Mouse (Mus musculus) forebrain, embryonic 13.5 days (tissue): ENCODE measurements at regions not wholly inside any gene's neighbourhood (a gene's known extent, or its start where the extent isn't known, plus 50 kb on each side); places are given as distances from the start of the nearest gene placed in this dataset.
"Not testable (repeated sequence)": the region's sequence is repeated elsewhere in the genome, so short reads cannot be mapped to it uniquely, and the experiment has no call there.

ENCODE experiments used
- ATAC-seq: fragments of 200-750 bp; cut with Nextera tagmentation; 2 replicates; pipeline ENCODE4 v1.8.0; 2017
- H3K27ac ChIP-seq: fragments of 300-500 bp; sonication (generic); 2 replicates; pipeline ENCODE4 v1.5.1; 2015; ENCODE audit warnings: inconsistent platforms, mild to moderate bottlenecking, moderate library complexity
- H3K27me3 ChIP-seq: fragments of 300-500 bp; sonication (generic); 2 replicates; pipeline ENCODE4 v1.6.1; 2015; ENCODE audit warnings: mild to moderate bottlenecking, inconsistent platforms
- H3K36me3 ChIP-seq: fragments of 300-500 bp; sonication (generic); 2 replicates; pipeline ENCODE4 v1.6.1; 2015; ENCODE audit warnings: mild to moderate bottlenecking, inconsistent platforms; ENCODE audit not compliant: poor library complexity, severe bottlenecking
- H3K4me1 ChIP-seq: fragments of 300-500 bp; sonication (generic); 2 replicates; pipeline ENCODE4 v1.6.1; 2015; ENCODE audit warnings: inconsistent platforms
- H3K4me2 ChIP-seq: fragments of 300-500 bp; sonication (generic); 2 replicates; pipeline ENCODE4 v1.6.1; 2015; ENCODE audit warnings: inconsistent platforms, mild to moderate bottlenecking, moderate library complexity
- H3K4me3 ChIP-seq: fragments of 300-500 bp; sonication (generic); 2 replicates; pipeline ENCODE4 v1.5.1; 2015; ENCODE audit warnings: mild to moderate bottlenecking, inconsistent platforms
- H3K9ac ChIP-seq: fragments of 300-500 bp; sonication (generic); 2 replicates; pipeline ENCODE4 v1.6.1; 2015; ENCODE audit warnings: mild to moderate bottlenecking, inconsistent platforms
- H3K9me3 ChIP-seq: fragments of 300-500 bp; sonication (generic); replicated peaks from 2 replicates; pipeline ENCODE4 v1.6.1; 2016; ENCODE audit warnings: inconsistent platforms
- WGBS: fragments of 180-500 bp; shearing (Covaris S2); methylation state at CpG from one replicate; pipeline ENCODE4 v1.1.7; 2015; 5-methylcytosine and 5-hydroxymethylcytosine counted together

GRCm38 (mm10) chr8:71789031-71789460 is 63.5 kb upstream of the Fcho1 start:
- H3K27me3 ChIP-seq, H3K4me1 ChIP-seq: not testable (repeated sequence)

GRCm38 (mm10) chr8:71780624-71781023 is 55.1 kb upstream of the Fcho1 start:
- not testable (repeated sequence) for ATAC-seq

More at GRCm38 (mm10) chr8:71789031-71789460, 63.5 kb upstream of the Fcho1 start:
- not testable (repeated sequence) for H3K9me3 ChIP-seq, H3K4me3 ChIP-seq, H3K27ac ChIP-seq, H3K36me3 ChIP-seq, H3K4me2 ChIP-seq, H3K9ac ChIP-seq
- peak; percentile 41; the same call in 1 of the 2 replicates for ATAC-seq
- WGBS: 9% methylated on average over 4 of the region's 9 CpGs

GRCm38 (mm10) chr8:71779824-71780223 is 54.3 kb upstream of the Fcho1 start:
- H3K4me1 ChIP-seq, ATAC-seq, H3K9me3 ChIP-seq, H3K27ac ChIP-seq, H3K4me2 ChIP-seq, H3K4me3 ChIP-seq, H3K27me3 ChIP-seq, H3K36me3 ChIP-seq, H3K9ac ChIP-seq: not testable (repeated sequence)
- 83% methylated on average over 3 of the region's 4 CpGs for WGBS

More at GRCm38 (mm10) chr8:71780624-71781023, 55.1 kb upstream of the Fcho1 start:
- WGBS: 95% methylated on average over 10 of the region's 10 CpGs
- H3K4me2 ChIP-seq, H3K4me3 ChIP-seq, H3K36me3 ChIP-seq, H3K4me1 ChIP-seq, H3K27me3 ChIP-seq, H3K27ac ChIP-seq, H3K9me3 ChIP-seq, H3K9ac ChIP-seq: not testable (repeated sequence)

GRCm38 (mm10) chr8:71779380-71779779 is 53.9 kb upstream of the Fcho1 start:
- H3K27ac ChIP-seq, H3K9me3 ChIP-seq, H3K27me3 ChIP-seq, H3K4me1 ChIP-seq, H3K4me2 ChIP-seq, H3K4me3 ChIP-seq, H3K9ac ChIP-seq, ATAC-seq, H3K36me3 ChIP-seq: not testable (repeated sequence)
- 92% methylated on average over 5 of the region's 5 CpGs for WGBS

GRCm38 (mm10) chr8:71778916-71779315 is 53.4 kb upstream of the Fcho1 start:
- no peak overlapping the region for H3K4me3 ChIP-seq
- H3K27ac ChIP-seq: no peak overlapping the region
- WGBS: 91% methylated on average over 10 of the region's 10 CpGs
- no peaks in the 10 kb centered on the region for H3K27me3 ChIP-seq
- no peaks in the 10 kb centered on the region for H3K4me1 ChIP-seq
- no peaks in the 10 kb centered on the region for H3K9me3 ChIP-seq
- ATAC-seq: no peak
- H3K4me2 ChIP-seq: no peak overlapping the region
- H3K9ac ChIP-seq: no peak overlapping the region
- no peaks in the 10 kb centered on the region for H3K36me3 ChIP-seq
